Mouse (Mus musculus): ENCODE results near the gene Zfp787.

Gene Zfp787

DNA sequence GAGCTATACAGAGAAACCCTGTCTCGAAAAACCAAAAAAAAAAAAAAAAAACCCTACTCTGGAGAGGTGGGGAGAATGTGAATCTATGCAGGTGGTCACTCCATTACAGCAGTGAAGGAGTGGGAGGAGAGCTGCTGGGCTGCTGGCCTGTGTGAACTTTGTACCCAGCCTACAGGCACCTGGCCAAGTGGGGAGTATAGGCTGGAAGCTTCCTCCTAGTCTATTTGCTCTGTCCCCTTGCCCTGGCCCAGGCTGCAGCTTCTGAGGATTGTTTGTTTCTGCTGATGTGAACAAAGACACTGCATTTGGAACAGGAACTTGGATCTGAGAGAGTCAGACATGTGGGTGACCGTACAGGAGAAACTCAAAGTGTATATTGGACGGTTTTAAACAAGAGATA is 13.6 kb upstream of the Zfp787 start:
- in situ Hi-C loops (cut with MboI; ENCODE audit: low sequenced_read_pairs) = no loop called here

DNA sequence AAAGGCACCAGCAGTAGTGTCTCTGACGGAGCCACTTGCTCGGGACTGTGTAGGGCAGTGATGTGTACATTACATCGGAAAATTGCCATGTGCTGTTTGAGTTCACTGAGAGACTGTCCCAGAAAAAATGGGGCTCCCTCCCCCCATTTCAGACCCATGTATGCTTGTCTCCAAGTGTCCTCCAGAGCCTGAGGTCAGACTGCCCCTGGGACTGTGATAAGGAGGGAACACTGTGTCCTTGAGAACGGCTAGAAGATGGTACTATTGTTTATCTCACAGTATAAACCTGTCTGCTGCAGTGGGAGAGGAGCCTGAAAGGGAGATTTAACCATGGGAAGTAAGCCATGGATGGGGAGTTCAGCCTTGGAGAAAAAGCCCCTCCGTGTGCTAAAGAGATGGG is 8.9 kb upstream of the Zfp787 start:
- in situ Hi-C loops (cut with MboI; ENCODE audit: low sequenced_read_pairs) = no loop called here

DNA sequence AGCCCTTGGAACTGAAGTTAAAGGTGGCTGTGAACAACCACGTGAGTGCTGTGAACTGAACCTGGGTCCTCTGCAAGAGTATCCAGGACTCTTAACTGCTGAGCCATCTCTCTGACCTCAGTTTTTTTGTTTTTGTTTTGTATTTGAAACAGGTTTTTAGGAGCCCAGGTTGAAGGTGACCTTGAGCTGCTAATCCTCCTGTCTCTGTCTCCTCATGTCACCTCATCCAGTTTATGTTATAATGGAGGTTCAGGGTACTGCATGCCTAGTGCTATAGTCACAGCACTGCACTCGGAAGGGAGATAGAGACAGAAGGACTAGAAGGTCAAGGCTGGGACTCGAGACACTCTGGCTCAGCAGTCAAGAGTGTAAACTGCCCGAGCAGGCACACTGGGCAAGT is 6.4 kb upstream of the Zfp787 start:
- in situ Hi-C loops (cut with MboI; ENCODE audit: low sequenced_read_pairs) = no loop called here

DNA sequence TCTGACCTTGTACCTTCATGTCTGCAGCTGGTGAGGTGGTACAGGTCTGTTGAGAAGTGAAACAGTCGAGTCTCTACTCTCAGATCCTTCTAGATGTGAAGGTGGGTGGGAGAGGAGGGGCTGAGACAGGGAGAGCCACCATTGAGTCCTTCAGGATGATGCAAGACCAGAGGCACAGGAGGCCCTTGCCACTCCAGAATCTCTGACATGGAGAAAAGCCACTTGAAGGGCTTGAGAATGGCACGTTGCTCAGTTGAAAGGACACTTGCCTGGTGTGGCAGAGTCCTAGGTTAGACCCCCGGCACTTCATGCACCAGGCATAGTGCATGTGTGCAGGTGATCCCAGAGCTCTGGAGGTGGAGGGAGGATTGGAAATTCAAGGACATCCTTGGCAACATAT is 5.7 kb upstream of the Zfp787 start:
- in situ Hi-C loops (cut with MboI; ENCODE audit: low sequenced_read_pairs) = no loop called here

DNA sequence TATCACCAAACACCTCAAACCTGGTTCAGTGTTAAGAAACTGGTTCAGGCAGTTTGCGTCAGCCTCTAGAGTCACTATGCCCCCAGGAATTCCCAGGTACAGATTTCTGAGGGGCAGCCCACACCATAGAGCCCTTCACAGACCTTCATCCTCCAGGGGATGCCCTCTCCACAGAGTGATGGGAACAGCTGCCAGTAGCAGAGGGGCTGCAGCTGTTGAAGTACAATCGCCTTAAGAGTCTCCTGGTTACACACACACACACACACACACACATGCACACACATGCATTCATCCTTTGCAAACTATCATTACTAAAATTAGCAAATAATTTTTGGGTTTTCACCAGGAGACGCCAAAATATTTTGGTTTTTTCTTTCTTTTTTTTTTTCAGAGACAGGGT is 3.8 kb upstream of the Zfp787 start:
- in situ Hi-C loops (cut with MboI; ENCODE audit: low sequenced_read_pairs) = no loop called here

DNA sequence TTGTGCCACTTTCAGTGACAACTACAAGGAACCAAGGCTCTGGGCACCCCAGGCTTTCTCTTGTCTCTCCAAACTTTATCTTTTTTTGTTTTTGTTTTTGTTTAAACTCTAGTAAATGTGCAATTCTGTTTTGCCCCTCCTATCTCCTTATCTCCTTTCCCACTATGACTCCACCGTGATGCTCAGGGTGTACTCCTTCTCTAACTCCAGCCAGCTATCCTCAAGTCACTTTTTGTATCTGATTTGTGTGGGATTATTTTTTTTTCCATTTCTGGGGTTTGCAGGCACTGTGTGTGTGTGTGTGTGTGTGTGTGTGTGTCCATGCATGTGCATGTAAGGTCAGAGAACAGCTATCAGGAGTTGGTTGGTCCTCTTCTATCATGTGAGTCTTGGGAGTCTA is 1.7 kb upstream of the Zfp787 start:
- in situ Hi-C loops (cut with MboI; ENCODE audit: low sequenced_read_pairs) = no loop called here

DNA sequence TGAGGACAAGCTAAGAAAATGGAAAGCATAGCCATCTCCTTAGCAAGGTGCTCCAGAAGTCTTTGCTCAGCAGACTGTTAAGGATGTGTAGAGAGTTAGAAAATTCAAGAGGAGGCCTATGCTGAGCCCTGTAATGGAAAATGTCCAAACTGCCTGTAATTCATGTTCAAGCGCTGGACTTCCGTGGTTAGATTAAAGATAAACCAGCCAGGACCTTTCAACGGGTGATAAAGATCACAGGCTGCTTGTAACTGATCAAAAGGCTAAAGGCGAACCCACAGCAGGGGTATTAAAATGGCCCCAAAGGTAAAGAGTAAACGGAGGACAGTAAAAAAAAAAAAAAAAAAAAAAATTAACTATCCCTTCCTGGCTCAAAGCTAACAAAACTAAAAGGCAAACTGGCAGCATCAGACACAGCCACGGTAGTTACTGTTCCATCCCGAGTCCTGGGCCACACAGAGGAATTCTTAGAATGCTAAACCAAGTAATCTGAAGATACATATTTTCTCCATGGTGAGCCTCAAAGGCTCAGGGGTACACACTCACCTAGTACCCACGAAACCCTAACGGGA is 1.2 kb upstream of the Zfp787 start:
- in situ Hi-C loops (cut with MboI; ENCODE audit: low sequenced_read_pairs) = no loop called here

DNA sequence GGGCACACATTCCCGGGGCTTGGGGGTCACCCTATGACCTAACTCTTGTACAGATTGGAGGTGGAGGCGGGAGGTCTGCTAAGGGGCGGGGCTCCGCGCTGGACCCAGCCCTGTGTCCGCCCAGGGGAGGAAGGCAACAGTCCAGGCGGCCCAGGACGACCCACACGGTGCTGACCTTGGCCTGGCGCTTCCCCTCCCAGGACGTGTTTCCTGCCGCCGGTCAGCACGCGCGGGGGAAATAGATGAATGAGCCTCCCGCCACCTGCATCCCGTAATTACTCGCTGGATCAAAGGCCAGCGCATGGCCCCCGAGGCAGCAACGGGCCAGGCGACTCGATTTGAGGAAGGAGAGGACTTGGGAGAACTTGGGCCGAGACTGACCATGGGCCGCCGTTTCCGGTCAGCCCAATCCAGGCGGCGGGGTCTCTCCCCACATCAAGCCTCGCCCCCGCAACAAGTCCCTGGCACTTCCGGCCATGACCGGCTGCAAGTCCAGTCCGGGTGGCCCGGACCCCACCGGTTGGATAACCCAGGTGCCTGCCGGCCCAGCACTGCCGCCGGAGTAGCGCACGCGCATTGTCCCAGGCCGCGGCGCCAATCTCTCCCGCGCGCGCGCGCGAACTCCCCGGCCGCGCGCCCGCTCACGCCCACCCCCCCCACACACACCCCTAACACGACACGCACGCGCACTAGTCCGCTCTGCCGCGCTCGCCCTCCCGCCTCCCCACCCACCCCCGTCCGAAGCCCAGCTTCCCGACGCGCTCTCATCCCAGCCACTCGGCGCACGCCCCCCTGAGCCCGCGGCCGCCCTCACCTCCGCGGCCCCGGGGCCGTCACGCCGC is 545 bp downstream of the Zfp787 start:
- in situ Hi-C loops (cut with MboI; ENCODE audit: low sequenced_read_pairs) = no loop called here

DNA sequence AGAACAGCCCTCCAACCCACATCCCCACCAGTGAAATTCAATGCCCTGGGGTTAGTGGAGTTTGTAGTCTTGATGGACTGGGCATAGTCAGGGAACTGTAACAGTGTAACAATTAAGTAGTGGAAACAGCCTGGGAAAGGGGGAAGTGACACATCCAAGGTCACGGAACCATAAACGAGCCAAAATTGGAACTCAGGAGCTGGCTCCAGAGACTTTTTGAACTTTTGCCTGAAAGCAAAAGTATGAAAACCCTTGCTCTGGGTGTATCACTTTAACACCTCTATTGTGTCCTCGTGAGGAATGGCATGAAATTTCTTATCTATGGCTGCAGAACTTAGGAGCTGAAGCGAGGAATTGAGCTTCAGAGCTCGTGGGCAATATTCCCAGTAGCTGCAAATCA is 1.6 kb downstream of the Zfp787 start:
- in situ Hi-C loops (cut with MboI; ENCODE audit: low sequenced_read_pairs) = no loop called here

DNA sequence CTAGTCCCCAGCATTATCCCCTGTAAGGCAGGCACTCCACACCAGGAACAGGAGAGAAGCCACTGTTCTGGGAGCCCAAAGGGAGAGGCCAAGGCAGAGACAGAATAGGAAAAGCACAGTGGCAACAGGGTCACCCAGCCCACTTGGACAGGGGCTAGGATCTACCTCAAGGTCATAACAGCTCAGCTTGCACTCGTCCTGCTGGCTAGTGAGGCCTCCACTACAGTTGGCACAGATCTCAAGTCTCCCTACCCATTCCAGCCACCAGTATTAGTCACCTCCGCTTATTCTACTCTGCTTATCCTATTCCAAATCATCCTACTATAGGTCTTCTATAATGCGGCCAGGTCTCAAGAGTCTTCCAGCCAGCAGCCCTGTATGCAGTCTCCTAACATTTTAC is 2.7 kb downstream of the Zfp787 start:
- in situ Hi-C loops (cut with MboI; ENCODE audit: low sequenced_read_pairs) = no loop called here

DNA sequence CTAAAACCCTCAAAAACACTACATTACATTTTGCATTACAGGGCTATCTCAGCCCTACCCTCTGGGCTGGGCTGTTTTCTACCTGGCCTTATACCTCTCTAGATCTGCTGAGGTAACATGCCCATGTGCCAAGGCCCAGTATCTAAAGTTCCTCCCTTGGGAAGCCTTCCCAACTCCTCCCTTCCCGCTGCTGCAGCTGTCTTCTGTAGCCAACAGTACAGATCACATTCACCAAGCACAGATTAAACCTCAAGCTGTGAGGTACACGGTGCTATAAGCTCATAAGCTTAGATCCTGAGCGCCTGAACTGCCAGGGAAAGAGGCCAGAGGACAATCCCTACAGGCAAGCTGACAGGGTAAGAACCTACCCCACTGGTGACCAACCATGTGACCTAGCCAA is 3.8 kb downstream of the Zfp787 start:
- in situ Hi-C loops (cut with MboI; ENCODE audit: low sequenced_read_pairs) = no loop called here

DNA sequence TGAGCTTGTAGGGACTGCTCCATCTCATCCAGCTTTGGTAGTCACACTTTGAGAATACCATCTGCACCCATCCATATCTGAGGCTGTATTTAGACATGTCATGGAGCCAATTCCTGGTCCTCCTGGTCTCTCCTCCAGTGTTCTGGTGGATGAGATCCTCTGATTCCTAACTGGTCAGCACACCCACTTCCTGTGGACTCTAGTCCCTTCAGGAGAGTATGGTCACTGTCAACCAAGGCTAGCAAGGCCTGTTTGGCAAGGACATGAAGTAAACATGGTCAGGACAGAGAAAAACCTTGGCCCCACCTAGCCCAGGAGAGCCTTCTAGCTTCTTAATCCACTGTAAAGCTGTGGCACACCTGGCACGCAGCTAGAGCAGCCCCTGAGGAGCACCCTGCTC is 4.5 kb downstream of the Zfp787 start:
- in situ Hi-C loops (cut with MboI; ENCODE audit: low sequenced_read_pairs) = no loop called here

DNA sequence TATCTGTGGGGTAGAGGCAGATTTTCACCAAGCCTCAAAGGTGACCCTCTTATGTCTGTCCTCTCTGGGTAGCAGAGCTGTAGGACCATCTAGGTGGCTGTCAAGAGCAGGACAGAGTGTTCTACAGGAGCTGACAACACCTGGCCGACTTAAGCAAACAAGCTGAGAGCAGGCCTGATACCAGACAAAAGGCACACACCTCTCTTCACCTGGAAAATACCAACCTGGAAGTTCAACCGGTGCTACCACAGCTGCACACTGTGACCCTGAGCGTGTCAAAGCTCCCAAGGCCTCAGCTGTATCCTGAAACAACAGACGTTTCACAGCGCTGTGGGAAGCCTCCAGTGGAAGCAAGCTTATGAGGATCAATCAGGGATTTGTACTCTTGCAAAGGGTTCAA is 8.1 kb downstream of the Zfp787 start:
- in situ Hi-C loops (cut with MboI; ENCODE audit: low sequenced_read_pairs) = no loop called here

DNA sequence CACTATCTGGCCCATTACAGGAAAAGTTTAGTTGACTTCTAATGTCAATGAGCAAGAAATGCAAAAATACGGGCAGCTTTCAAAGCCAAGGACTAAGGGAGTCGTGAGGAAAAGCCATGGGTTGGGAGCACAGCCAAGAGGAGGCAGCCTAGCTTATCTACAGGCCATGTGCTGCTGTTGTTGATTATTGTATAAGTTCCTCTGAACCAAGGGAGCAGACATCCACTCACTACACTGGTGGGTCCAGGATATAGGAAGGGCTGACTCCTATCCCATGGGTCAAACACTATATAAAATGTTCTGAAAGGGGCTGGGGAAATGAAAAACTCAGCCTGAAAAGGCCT is 8.8 kb downstream of the Zfp787 start:
- in situ Hi-C loops (cut with MboI; ENCODE audit: low sequenced_read_pairs) = no loop called here

DNA sequence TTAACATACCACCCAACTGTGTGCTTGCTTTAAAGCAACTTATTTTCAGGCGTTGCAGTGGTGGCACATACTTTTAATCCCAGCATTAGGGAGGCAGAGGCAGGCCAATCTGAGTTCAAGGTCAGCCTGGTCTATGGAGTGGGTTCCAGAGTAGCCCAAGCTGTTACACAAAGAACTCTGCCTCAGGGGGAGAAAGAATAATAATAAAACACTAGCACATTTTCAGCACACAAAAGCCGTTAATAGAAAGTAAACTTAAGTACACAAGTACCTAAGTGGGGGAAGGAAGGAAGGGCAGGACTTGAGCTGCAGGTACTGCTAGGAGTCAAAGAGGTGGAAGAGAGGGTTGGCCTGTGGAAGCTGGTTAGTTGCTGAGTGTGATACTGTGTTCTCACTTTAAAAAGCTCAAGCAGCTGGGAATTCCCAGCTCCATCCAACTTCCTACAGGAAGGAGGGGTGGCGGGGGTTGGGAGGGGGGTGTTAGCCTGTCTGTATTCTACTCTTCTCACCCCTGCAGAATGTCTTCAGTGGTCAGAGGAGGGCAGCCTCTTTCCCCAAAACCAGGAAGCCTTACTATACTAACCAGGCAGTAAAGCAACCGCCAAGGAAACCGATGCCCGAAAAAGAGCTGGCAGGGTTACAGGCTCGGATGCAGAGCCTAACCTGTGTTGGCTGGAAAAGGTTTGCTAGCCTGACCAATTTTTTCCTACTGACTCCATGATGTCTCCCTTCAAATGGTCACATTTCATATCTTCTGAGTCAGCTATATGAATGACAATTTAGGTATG is 9.4 kb downstream of the Zfp787 start:
- in situ Hi-C loops (cut with MboI; ENCODE audit: low sequenced_read_pairs) = no loop called here

DNA sequence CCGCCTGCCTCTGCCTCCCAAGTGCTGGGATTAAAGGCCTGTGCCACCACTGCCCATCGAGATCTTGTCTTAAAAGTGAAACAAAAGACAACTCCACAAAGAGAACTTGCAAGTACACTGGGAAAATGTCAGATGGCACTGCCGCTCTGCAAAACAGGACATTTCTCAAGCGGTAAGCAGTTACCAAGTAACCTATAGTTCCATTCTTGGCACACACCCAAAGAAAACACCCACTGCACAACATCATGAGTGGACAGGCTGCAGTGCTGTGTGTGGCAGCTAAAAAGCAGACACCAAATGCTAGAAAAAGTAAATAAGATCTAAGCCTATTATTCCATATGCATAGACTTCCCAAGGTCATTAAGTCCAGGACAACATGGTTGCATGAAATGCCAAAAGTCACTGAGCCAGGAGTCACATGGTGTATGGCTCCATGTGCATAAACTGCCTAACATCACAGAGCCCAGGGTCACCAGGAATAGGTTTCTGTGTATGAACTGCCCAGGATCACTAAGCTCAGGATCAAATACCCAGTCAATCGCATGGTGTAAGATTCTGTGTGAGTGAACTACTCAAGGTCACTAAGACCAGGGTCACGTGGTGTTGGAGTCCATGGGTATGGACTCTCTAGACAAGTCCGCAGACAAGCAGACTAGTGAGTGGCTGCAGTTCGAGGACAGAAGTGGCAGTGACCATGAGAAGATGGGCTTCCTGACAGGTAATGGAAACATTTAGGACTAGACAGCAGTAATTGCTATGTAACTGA is 10.2 kb downstream of the Zfp787 start:
- in situ Hi-C loops (cut with MboI; ENCODE audit: low sequenced_read_pairs) = no loop called here

DNA sequence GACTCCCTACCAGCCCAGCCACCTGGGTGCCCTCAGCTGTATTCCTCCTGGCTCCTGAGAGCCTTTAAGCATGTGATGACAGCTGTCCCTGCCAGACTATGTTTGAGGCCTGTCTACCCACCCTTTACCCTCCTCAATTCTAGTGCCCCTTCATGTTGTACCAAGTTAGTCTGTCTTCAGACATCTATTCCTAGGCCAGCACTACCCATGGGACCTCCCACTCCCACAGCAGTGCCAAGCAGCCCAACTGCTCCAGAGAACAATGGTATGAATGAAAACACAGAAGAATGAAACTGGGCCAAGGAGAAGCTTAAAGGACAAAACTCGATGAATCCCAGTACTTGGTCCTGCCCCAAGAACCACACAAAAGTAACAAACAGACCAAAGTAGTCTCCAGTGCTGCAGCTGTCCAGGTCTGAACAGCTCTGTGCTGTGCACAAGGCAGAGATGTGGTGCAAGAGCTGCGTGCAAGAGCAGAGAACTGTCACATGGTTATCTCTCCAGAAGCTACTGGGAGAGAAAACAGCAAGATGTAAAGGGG is 11.7 kb downstream of the Zfp787 start:
- in situ Hi-C loops (cut with MboI; ENCODE audit: low sequenced_read_pairs) = no loop called here

DNA sequence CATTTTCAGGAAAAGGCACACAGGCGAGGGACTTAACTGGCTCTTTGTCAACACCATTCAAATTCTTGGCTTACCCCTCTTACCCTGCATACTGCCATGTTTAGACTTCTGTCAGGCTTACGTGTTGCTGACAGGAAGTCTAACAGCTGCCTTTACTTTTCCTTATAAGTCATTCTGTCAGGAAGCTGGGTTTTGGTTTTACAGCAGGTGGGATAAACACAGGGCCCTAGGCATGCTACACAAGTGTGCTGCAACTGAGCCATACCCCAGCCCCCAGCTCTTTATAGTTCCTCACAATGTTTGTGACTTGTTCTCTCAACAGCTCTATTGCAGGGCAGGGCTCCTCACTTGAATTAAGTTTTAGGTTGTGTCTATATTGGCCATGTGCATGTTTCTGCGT is 16.5 kb downstream of the Zfp787 start:
- in situ Hi-C loops (cut with MboI; ENCODE audit: low sequenced_read_pairs) = no loop called here

DNA sequence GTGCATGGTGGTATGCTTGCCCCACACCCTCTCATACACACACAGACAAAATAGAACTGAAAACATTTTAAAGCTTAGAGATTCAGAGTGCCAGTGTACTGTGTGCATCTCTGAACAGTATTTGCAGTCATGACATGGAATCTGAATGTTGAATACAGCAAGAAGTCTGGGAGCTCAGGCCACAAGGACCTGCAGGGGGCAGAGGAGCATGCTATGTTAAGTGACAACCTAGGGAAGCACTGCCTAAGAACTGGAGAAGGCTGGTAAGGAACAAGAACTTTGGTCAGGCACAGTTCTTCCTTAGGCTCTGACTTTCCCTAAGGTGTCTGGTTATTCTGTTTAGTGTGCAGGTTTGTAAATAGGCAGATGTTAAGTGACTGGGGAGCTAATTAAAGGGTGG is 19.3 kb downstream of the Zfp787 start:
- in situ Hi-C loops (cut with MboI; ENCODE audit: low sequenced_read_pairs) = no loop called here

DNA sequence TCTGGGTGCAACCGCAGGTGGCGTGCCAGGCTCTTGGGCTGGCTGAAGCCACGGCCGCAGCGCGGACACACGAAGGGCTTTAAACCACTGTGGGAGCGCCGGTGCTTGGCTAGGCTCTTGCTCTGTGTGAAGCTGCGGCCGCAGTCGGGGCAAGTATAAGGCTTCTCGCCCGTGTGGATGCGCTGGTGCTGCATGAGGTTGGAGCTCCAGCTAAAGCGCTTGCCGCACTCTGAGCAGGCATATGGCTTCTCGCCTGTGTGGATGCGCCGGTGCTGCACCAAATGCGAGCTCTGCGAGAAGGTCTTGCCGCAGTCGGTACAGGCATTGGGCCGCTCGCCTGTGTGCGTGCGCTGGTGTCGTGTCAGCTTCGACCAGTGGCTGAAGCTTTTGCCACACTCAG is 23.2 kb downstream of the Zfp787 start:
- in situ Hi-C loops (cut with MboI; ENCODE audit: low sequenced_read_pairs) = no loop called here

DNA sequence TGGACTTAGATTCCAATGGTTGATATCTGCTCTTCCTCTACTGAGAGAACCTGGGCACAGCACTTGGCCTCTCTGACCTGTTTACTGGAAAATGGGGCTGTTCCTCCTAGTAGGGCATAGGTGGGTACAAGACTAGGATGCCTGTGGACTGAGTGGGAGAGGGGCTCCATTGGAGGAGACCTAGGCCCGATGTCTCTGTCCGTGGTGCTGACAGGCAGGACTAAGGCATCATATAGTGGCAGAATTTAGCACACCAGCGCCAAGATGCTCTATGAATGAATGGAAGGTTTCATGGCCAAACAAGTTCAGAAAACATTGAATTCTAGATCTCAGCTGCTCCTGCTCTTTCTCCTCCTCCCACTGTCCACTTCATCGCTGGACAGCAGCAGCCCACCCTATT is 25.5 kb downstream of the Zfp787 start:
- in situ Hi-C loops (cut with MboI; ENCODE audit: low sequenced_read_pairs) = no loop called here
